29 mouse cellular contexts compared by ENCODE assay signal in the genomic region with DNA sequence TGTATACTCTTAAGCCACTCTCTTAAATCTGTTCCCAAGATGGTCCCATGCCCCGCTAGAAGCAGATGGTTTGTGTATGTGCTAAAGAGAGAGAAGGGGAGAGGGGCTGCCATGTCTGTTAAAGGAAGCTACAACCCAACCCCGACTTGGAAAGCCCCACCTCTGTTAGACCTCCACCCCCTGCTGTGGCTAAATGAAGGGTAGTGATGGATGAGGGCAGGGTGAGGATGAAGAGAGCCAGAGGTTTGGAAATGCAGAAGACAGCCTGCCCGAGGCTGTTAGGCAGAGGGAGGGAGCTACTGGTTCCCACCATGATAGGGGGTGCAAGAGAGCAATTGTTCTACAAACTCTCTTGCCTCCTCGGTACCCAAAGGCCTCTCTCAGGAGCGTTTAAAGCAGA. TPM values are rescaled to one million over a fixed set of nuclear protein-coding genes. Genes with fewer than 3 reads are reported as not detected.
A peak's percentile ranks its signal among the peaks of the same experiment; 100 is the strongest.
DNase-seq lines count a peak whose midpoint lies in the region; ATAC-seq and TF ChIP-seq lines count a peak whose summit lies in the region.
"Had no signal": no experiment of that assay in that cellular context is flagged by ENCODE, and none has a peak within 500 bp of the region (broad histone marks: within the 10 kb centered on the region; RNA-seq: fewer than 3 reads in every experiment).

No protein-coding gene starts in this region.

- in situ Hi-C loops in ES-E14 (cut with MboI; ENCODE audit: low sequenced_read_pairs in 2 of 2, unreplicated experiment in 2 of 2) = loop anchor here in 1 of 2 experiments (25.0 kb wide), 1 partner anchor 169 kb away; no protein-coding TSS in a partner anchor

- H3K9ac ChIP-seq in ES-E14 (ENCODE audit: insufficient read depth, low read depth, low read length, poor library complexity, severe bottlenecking) = no peak overlapping the region
- H3K9ac ChIP-seq in heart, embryonic 12.5 days = no peak overlapping the region
- no peak overlapping the region for H3K9ac ChIP-seq in hindbrain, embryonic 13.5 days

- ATAC-seq in heart, embryonic 12.5 days (ENCODE audit: insufficient number of reproducible peaks, low FRiP score) = no peak
- no peak for ATAC-seq in hindbrain, embryonic 13.5 days (ENCODE audit: low FRiP score)
- ATAC-seq: activated CD4-positive, CD25-positive, alpha-beta regulatory T cell, adult 4 months; CD4-positive, CD25-positive, alpha-beta regulatory T cell, adult 4 months; Patski had no signal

- DNase-seq in ES-CJ7 (ENCODE audit: low read depth, low spot score) (peak; percentile 66), ES-E14 (ENCODE audit: low read depth, low spot score) (peak; percentile 54), R1 (ENCODE audit: low read depth, low spot score) (peak; percentile 71), ZHBTc4 (ENCODE audit: low read depth, low spot score) (peak; percentile 75)
- no peak for DNase-seq in urinary bladder, postnatal 4 days (ENCODE audit: low spot score in 2 of 2)
- DNase-seq in cerebellum, adult 8-10 months = no peak
- DNase-seq: adrenal gland, adult 2 months; adrenal gland, adult 8-10 months; adrenal gland, postnatal 10 days; adrenal gland, postnatal 14 days; adrenal gland, postnatal 25 days; adrenal gland, postnatal 36 days; B cell, adult 2 months; cerebellum, adult 11 months; cerebellum, adult 11-12 months; cerebellum, adult 18-20 months; cerebellum, adult 2 months; cerebellum, adult 9-10 months; cerebellum, adult 9-11 months had no signal

- no peaks in the 10 kb centered on the region for H3K9me3 ChIP-seq in ES-E14 (ENCODE audit: control insufficient read depth, insufficient read depth, low read depth, low read length)
- no peaks in the 10 kb centered on the region for H3K9me3 ChIP-seq in heart, embryonic 12.5 days (replicated peaks)
- H3K9me3 ChIP-seq in hindbrain, embryonic 13.5 days = no peaks in the 10 kb centered on the region
- H3K9me3 ChIP-seq: G1E had no signal

- peaks cover 0 to 8% of the 10 kb centered on the region in 2 experiments; a peak in 2 of 4 replicates for H3K4me1 ChIP-seq in ES-E14 (ENCODE audit: control insufficient read depth in 2 of 2, insufficient read depth in 2 of 2, low read length in 2 of 2, poor library complexity in 1 of 2)
- H3K4me1 ChIP-seq in heart, embryonic 12.5 days (replicated peaks) = no peaks in the 10 kb centered on the region
- H3K4me1 ChIP-seq in hindbrain, embryonic 13.5 days (replicated peaks) = peaks cover under 1% of the 10 kb centered on the region

- no peaks in the 10 kb centered on the region for H3K27me3 ChIP-seq in heart, embryonic 12.5 days (replicated peaks)
- H3K27me3 ChIP-seq in hindbrain, embryonic 13.5 days = peaks cover 10% of the 10 kb centered on the region
- H3K27me3 ChIP-seq: CH12.LX, Patski had no signal

- WGBS in heart, embryonic 12.5 days = 43% methylated on average over 5 of the region's 5 CpGs
- WGBS in hindbrain, embryonic 13.5 days = 45% methylated on average over 5 of the region's 5 CpGs

- H3K4me2 ChIP-seq in heart, embryonic 12.5 days = no peak overlapping the region
- no peak overlapping the region for H3K4me2 ChIP-seq in hindbrain, embryonic 13.5 days

- no peak overlapping the region for H3K27ac ChIP-seq in ES-E14 (ENCODE audit: insufficient read depth, low read depth, low read length, poor library complexity, severe bottlenecking)
- H3K27ac ChIP-seq in heart, embryonic 12.5 days (ENCODE audit: poor library complexity, severe bottlenecking) = no peak overlapping the region
- H3K27ac ChIP-seq in hindbrain, embryonic 13.5 days = no peak overlapping the region

- H3K36me3 ChIP-seq in ES-E14 (ENCODE audit: control insufficient read depth, insufficient read depth, low read length, poor library complexity, severe bottlenecking) = no peaks in the 10 kb centered on the region
- no peaks in the 10 kb centered on the region for H3K36me3 ChIP-seq in heart, embryonic 12.5 days
- H3K36me3 ChIP-seq in hindbrain, embryonic 13.5 days = no peaks in the 10 kb centered on the region
- H3K36me3 ChIP-seq: G1E had no signal

- H3K4me3 ChIP-seq in ES-E14 (ENCODE audit: insufficient read depth in 1 of 2, low read depth in 1 of 2, low read length in 2 of 2, poor library complexity in 1 of 2, severe bottlenecking in 1 of 2) = no peak overlapping the region
- H3K4me3 ChIP-seq in heart, embryonic 12.5 days = no peak overlapping the region
- H3K4me3 ChIP-seq in hindbrain, embryonic 13.5 days = no peak overlapping the region

TF ChIP-seq in ES-E14, 5 proteins besides CTCF, POLR2A, EP300 and RAD21:
- no peak for TF ChIP-seq MAFK (IDR thresholded peaks at IDR 0.05; ENCODE audit: insufficient read depth, low read depth, low read length)
- TF ChIP-seq ZC3H11A (IDR thresholded peaks at IDR 0.05; ENCODE audit: borderline replicate concordance, low read depth, low read length) = no peak
- no peak for TF ChIP-seq HCFC1 (IDR thresholded peaks at IDR 0.05; ENCODE audit: borderline replicate concordance, insufficient read depth, low read length)

RNA-seq across cellular contexts. Expression of gene 2410004P03Rik, which starts 31.8 kb away (rescaled TPM):
- 0.40 and 1.1 TPM in 2 replicates for total RNA-seq in ES-E14 (2012; rRNA removed)
- polyA plus RNA-seq in heart, embryonic 12.5 days (2016; fragmentation: Nextera tagmentation; extraction: Ambion mirVana) = 0.31 and 0.40 TPM in 2 replicates
- 3.0 and 4.8 TPM in 2 replicates for polyA plus RNA-seq in hindbrain, embryonic 13.5 days (2015; fragmentation: Nextera tagmentation; extraction: Ambion mirVana)
- total RNA-seq: adrenal gland, adult 18-20 months; adrenal gland, adult 2 months; adrenal gland, adult 8-10 months; adrenal gland, postnatal 14 days; adrenal gland, postnatal 25 days; adrenal gland, postnatal 36 days; adrenal gland, postnatal 4 days; CH12.LX; MEL had no signal
- polyA plus RNA-seq: adrenal gland, adult 2 months; G1E; Patski had no signal

RNA-seq across cellular contexts. Expression of gene Pqlc3, which starts 43.1 kb away (rescaled TPM):
- 15.7 and 17.4 TPM in 2 replicates for total RNA-seq in ES-E14 (2012; rRNA removed)
- 3.5 and 4.8 TPM in 2 replicates for polyA plus RNA-seq in heart, embryonic 12.5 days (2016; fragmentation: Nextera tagmentation; extraction: Ambion mirVana)
- polyA plus RNA-seq in hindbrain, embryonic 13.5 days (2015; fragmentation: Nextera tagmentation; extraction: Ambion mirVana) = 1.4 and 2.3 TPM in 2 replicates

Comparison
In these comparisons a context has a peak if more than half of its experiments do, and no peak if none do; other contexts are left out.
1. DNase-seq: peak in ES-CJ7 (single experiment), ES-E14 (single experiment), R1 (single experiment) and ZHBTc4 (single experiment); none in urinary bladder, postnatal 4 days (0 of 2) and cerebellum, adult 8-10 months (single experiment).